Comparison of ENCODE assay signal across 18 mouse cellular contexts in the genomic region with DNA sequence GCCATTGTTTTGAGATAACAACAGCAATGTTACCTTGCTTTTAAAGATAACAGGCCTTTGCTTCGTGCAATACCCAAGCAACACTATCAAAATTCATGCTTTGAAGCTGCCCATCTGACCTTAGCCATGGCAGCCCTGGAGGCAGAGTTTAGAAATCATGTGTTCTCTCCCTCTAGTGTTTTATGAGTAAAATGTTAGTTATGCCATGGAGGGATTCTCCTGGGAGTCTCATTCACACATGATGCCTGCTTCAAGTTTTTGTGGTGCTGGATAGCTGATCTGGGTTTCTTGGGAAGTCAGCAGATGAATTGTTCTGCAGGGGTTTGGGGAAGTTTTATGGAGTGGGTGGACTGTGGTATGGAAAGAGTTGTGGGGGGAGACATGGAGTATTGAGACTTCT.
"Had no signal": no experiment of that assay in that cellular context is flagged by ENCODE, and none has a peak within 500 bp of the region (broad histone marks: within the 10 kb centered on the region; RNA-seq: fewer than 3 reads in every experiment).

No protein-coding gene starts in this region.

- H3K9ac ChIP-seq: limb, embryonic 15.5 days; liver, embryonic 12.5 days; liver, embryonic 14.5 days; lung, embryonic 14.5 days; midbrain, embryonic 12.5 days; neural tube, embryonic 12.5 days; stomach, embryonic 15.5 days had no signal

- H3K27ac ChIP-seq: limb, embryonic 15.5 days; liver, embryonic 12.5 days; liver, embryonic 14.5 days; midbrain, embryonic 12.5 days; neural tube, embryonic 12.5 days; stomach, embryonic 15.5 days had no signal

- H3K4me3 ChIP-seq: limb, embryonic 15.5 days; liver, embryonic 12.5 days; midbrain, embryonic 12.5 days; myocyte; neural tube, embryonic 12.5 days; stomach, embryonic 15.5 days had no signal

- DNase-seq: lung, adult 18-20 months; lung, embryonic 14.5 days; lung, postnatal 10 days; lung, postnatal 4 days; right cerebral cortex, postnatal 25 days; right cerebral cortex, postnatal 4 days; spleen, adult 18-20 months; thymus, adult 18-20 months; thymus, postnatal 14 days; thymus, postnatal 36 days had no signal

- H3K4me1 ChIP-seq: limb, embryonic 15.5 days; midbrain, embryonic 12.5 days; stomach, embryonic 15.5 days had no signal

- H3K4me2 ChIP-seq: limb, embryonic 15.5 days; liver, embryonic 12.5 days; lung, embryonic 14.5 days; midbrain, embryonic 12.5 days; neural tube, embryonic 12.5 days; stomach, embryonic 15.5 days had no signal

- H3K9me3 ChIP-seq: limb, embryonic 15.5 days; liver, embryonic 12.5 days; midbrain, embryonic 12.5 days; neural tube, embryonic 12.5 days; stomach, embryonic 15.5 days had no signal

- H3K27me3 ChIP-seq: limb, embryonic 15.5 days; liver, embryonic 12.5 days; neural tube, embryonic 12.5 days; stomach, embryonic 15.5 days had no signal

- ATAC-seq: liver, embryonic 12.5 days; midbrain, embryonic 16.5 days had no signal
